Mouse (Mus musculus) embryonic facial prominence, embryonic 13.5 days (tissue): ENCODE measurements at regions not wholly inside any gene's neighbourhood (a gene's known extent, or its start where the extent isn't known, plus 50 kb on each side); places are given as distances from the start of the nearest gene placed in this dataset.

Experiments used
- ATAC-seq: fragments of 200-750 bp; cut with Nextera tagmentation; 2 replicates; pipeline ENCODE4 v1.8.0; 2017; ENCODE audit warnings: low read depth; ENCODE audit not compliant: insufficient number of reproducible peaks, insufficient read depth, low FRiP score, low TSS enrichment
- H3K27ac ChIP-seq: fragments of 300-500 bp; sonication (generic); 2 replicates; pipeline ENCODE4 v1.5.1; 2015; ENCODE audit warnings: moderate library complexity, mild to moderate bottlenecking, inconsistent platforms
- H3K27me3 ChIP-seq: fragments of 300-500 bp; sonication (generic); 2 replicates; pipeline ENCODE4 v1.6.1; 2015; ENCODE audit warnings: mild to moderate bottlenecking, inconsistent platforms
- H3K36me3 ChIP-seq: fragments of 300-500 bp; sonication (generic); 2 replicates; pipeline ENCODE4 v1.6.1; 2015; ENCODE audit warnings: mild to moderate bottlenecking, inconsistent platforms
- H3K4me1 ChIP-seq: fragments of 300-500 bp; sonication (generic); 2 replicates; pipeline ENCODE4 v1.6.1; 2015; ENCODE audit warnings: inconsistent platforms
- H3K4me2 ChIP-seq: fragments of 300-500 bp; sonication (generic); 2 replicates; pipeline ENCODE4 v1.6.1; 2015; ENCODE audit warnings: moderate library complexity, mild to moderate bottlenecking, inconsistent platforms
- H3K4me3 ChIP-seq: fragments of 300-500 bp; sonication (generic); 2 replicates; pipeline ENCODE4 v1.5.1; 2015; ENCODE audit warnings: mild to moderate bottlenecking, inconsistent platforms
- H3K9ac ChIP-seq: fragments of 300-500 bp; sonication (generic); 2 replicates; pipeline ENCODE4 v1.6.1; 2015; ENCODE audit warnings: mild to moderate bottlenecking, inconsistent platforms
- H3K9me3 ChIP-seq: fragments of 300-500 bp; sonication (generic); 2 replicates; pipeline ENCODE4 v1.6.1; 2016; ENCODE audit warnings: inconsistent platforms
- WGBS: fragments of 180-500 bp; shearing (Covaris S2); methylation state at CpG from one replicate; pipeline ENCODE4 v1.1.7; 2015; ENCODE audit warnings: mixed read lengths; 5-methylcytosine and 5-hydroxymethylcytosine counted together

GRCm38 (mm10) chr9:115602772-115603171 lies 292.6 kb upstream of the Stt3b start:
- Histone ChIP-seq H3K9me3 (no peaks in the 10 kb centered on the region), H3K36me3 (no peaks in the 10 kb centered on the region), H3K4me2 (no peak overlapping the region), H3K27ac (no peak overlapping the region), H3K9ac (no peak overlapping the region), H3K4me3 (no peak overlapping the region), H3K4me1 (no peaks in the 10 kb centered on the region), H3K27me3 (no peaks in the 10 kb centered on the region)
- WGBS = 93% methylated on average over 7 of the region's 7 CpGs
- no peak for ATAC-seq

- Histone ChIP-seq H3K4me1 (peaks cover 4% of the 10 kb centered on the region; the same call in 1 of the 2 replicates), H3K4me3 (no peak overlapping the region), H3K9ac (no peak overlapping the region), H3K36me3 (no peaks in the 10 kb centered on the region), H3K4me2 (no peak overlapping the region), H3K9me3 (no peaks in the 10 kb centered on the region), H3K27me3 (no peaks in the 10 kb centered on the region), H3K27ac (no peak overlapping the region)
- ATAC-seq = no peak
- 58% methylated on average over 3 of the region's 3 CpGs for WGBS
Measured at GRCm38 (mm10) chr9:115604450-115604849, 294.2 kb upstream of the Stt3b start.

- 80% methylated on average over 14 of the region's 14 CpGs for WGBS
- Histone ChIP-seq H3K4me2 (no peak overlapping the region), H3K4me3 (no peak overlapping the region), H3K9me3 (no peaks in the 10 kb centered on the region), H3K27ac (no peak overlapping the region), H3K27me3 (no peaks in the 10 kb centered on the region), H3K36me3 (no peaks in the 10 kb centered on the region), H3K4me1 (peaks cover 4% of the 10 kb centered on the region; the same call in 1 of the 2 replicates), H3K9ac (no peak overlapping the region)
- ATAC-seq = no peak
Measured at GRCm38 (mm10) chr9:115604968-115605682, 294.9 kb upstream of the Stt3b start.

- no peak overlapping the region for H3K4me2 ChIP-seq
- no peak for ATAC-seq
Measured at GRCm38 (mm10) chr9:115607961-115608360, 297.7 kb upstream of the Stt3b start.

GRCm38 (mm10) chr9:115608377-115608776 lies 298.2 kb upstream of the Stt3b start:
- Histone ChIP-seq H3K36me3 (no peaks in the 10 kb centered on the region), H3K4me1 (peaks cover 4% of the 10 kb centered on the region; the same call in 1 of the 2 replicates), H3K27ac (no peak overlapping the region), H3K27me3 (no peaks in the 10 kb centered on the region), H3K9me3 (no peaks in the 10 kb centered on the region), H3K9ac (no peak overlapping the region), H3K4me3 (no peak overlapping the region), H3K4me2 (no peak overlapping the region)
- no peak for ATAC-seq
- WGBS = 91% methylated on average over 5 of the region's 5 CpGs

More at GRCm38 (mm10) chr9:115607961-115608360, 297.7 kb upstream of the Stt3b start:
- no peaks in the 10 kb centered on the region for H3K9me3 ChIP-seq
- no peak overlapping the region for H3K9ac ChIP-seq
- no peaks in the 10 kb centered on the region for H3K27me3 ChIP-seq
- 71% methylated on average over 2 of the region's 2 CpGs for WGBS
- no peak overlapping the region for H3K27ac ChIP-seq
- H3K4me1 ChIP-seq = peaks cover 4% of the 10 kb centered on the region; the same call in 1 of the 2 replicates
- no peaks in the 10 kb centered on the region for H3K36me3 ChIP-seq
- no peak overlapping the region for H3K4me3 ChIP-seq

GRCm38 (mm10) chr9:115609904-115610303 lies 299.4 kb upstream of the Gadl1 start:
- H3K27ac ChIP-seq = no peak overlapping the region
- peaks cover 4% of the 10 kb centered on the region; the same call in 1 of the 2 replicates for H3K4me1 ChIP-seq
- H3K9me3 ChIP-seq = no peaks in the 10 kb centered on the region
- WGBS = 83% methylated on average over 5 of the region's 5 CpGs
- H3K4me3 ChIP-seq = no peak overlapping the region
- no peak overlapping the region for H3K9ac ChIP-seq
- H3K27me3 ChIP-seq = no peaks in the 10 kb centered on the region
- ATAC-seq = no peak
- no peaks in the 10 kb centered on the region for H3K36me3 ChIP-seq
- no peak overlapping the region for H3K4me2 ChIP-seq

- no peak overlapping the region for H3K9ac ChIP-seq
- H3K4me3 ChIP-seq = no peak overlapping the region
- WGBS = 86% methylated on average over 5 of the region's 5 CpGs
- no peaks in the 10 kb centered on the region for H3K9me3 ChIP-seq
- H3K4me2 ChIP-seq = no peak overlapping the region
- H3K36me3 ChIP-seq = no peaks in the 10 kb centered on the region
- no peaks in the 10 kb centered on the region for H3K27me3 ChIP-seq
- H3K27ac ChIP-seq = no peak overlapping the region
- no peak for ATAC-seq
- peaks cover 4% of the 10 kb centered on the region; the same call in 1 of the 2 replicates for H3K4me1 ChIP-seq
Measured at GRCm38 (mm10) chr9:115611713-115612112, 297.5 kb upstream of the Gadl1 start.

GRCm38 (mm10) chr9:115612908-115613307 lies 296.3 kb upstream of the Gadl1 start:
- Histone ChIP-seq H3K9me3 (no peaks in the 10 kb centered on the region), H3K4me1 (peaks cover 4% of the 10 kb centered on the region; the same call in 1 of the 2 replicates), H3K4me3 (no peak overlapping the region), H3K27me3 (no peaks in the 10 kb centered on the region), H3K36me3 (no peaks in the 10 kb centered on the region), H3K4me2 (no peak overlapping the region), H3K27ac (no peak overlapping the region), H3K9ac (no peak overlapping the region)
- 80% methylated on average over 6 of the region's 6 CpGs for WGBS
- no peak for ATAC-seq

- no peak overlapping the region for H3K4me3 ChIP-seq
- H3K4me2 ChIP-seq = no peak overlapping the region
- H3K9ac ChIP-seq = no peak overlapping the region
- H3K9me3 ChIP-seq = no peaks in the 10 kb centered on the region
- no peak overlapping the region for H3K27ac ChIP-seq
- WGBS = 71% methylated on average over 2 of the region's 2 CpGs
- no peaks in the 10 kb centered on the region for H3K4me1 ChIP-seq
- H3K36me3 ChIP-seq = no peaks in the 10 kb centered on the region
- no peaks in the 10 kb centered on the region for H3K27me3 ChIP-seq
- no peak for ATAC-seq
Measured at GRCm38 (mm10) chr9:115614007-115614406, 295.2 kb upstream of the Gadl1 start.

GRCm38 (mm10) chr9:115617909-115618308 lies 291.3 kb upstream of the Gadl1 start:
- Histone ChIP-seq H3K9ac (no peak overlapping the region), H3K36me3 (no peaks in the 10 kb centered on the region), H3K4me3 (no peak overlapping the region), H3K4me1 (no peaks in the 10 kb centered on the region), H3K27ac (no peak overlapping the region), H3K27me3 (no peaks in the 10 kb centered on the region), H3K4me2 (no peak overlapping the region), H3K9me3 (no peaks in the 10 kb centered on the region)
- no peak for ATAC-seq
- WGBS = 76% methylated on average over 6 of the region's 6 CpGs

GRCm38 (mm10) chr9:115623948-115624347 lies 285.3 kb upstream of the Gadl1 start:
- Histone ChIP-seq H3K36me3 (no peaks in the 10 kb centered on the region), H3K9me3 (no peaks in the 10 kb centered on the region), H3K27me3 (no peaks in the 10 kb centered on the region), H3K4me1 (peaks cover 16% of the 10 kb centered on the region), H3K4me3 (no peak overlapping the region), H3K4me2 (no peak overlapping the region), H3K27ac (peak overlapping the region; percentile 28; the same call in 1 of the 2 replicates), H3K9ac (0 out of 2 replicates have a peak overlapping the region, but pooled peaks have one; percentile 21)
- 20% methylated on average over 5 of the region's 5 CpGs for WGBS
- no peak for ATAC-seq

GRCm38 (mm10) chr9:115624721-115625496 lies 284.3 kb upstream of the Gadl1 start:
- 72% methylated on average over 15 of the region's 15 CpGs for WGBS
- ATAC-seq = no peak

More at GRCm38 (mm10) chr9:115624721-115625496, 284.3 kb upstream of the Gadl1 start:
- Histone ChIP-seq H3K36me3 (no peaks in the 10 kb centered on the region), H3K4me3 (no peak overlapping the region), H3K4me2 (no peak overlapping the region), H3K9me3 (no peaks in the 10 kb centered on the region), H3K9ac (no peak overlapping the region), H3K27ac (no peak overlapping the region), H3K4me1 (peaks cover 16% of the 10 kb centered on the region), H3K27me3 (no peaks in the 10 kb centered on the region)
